Mouse (Mus musculus): ENCODE results near the gene Insc.

Gene Insc

DNA sequence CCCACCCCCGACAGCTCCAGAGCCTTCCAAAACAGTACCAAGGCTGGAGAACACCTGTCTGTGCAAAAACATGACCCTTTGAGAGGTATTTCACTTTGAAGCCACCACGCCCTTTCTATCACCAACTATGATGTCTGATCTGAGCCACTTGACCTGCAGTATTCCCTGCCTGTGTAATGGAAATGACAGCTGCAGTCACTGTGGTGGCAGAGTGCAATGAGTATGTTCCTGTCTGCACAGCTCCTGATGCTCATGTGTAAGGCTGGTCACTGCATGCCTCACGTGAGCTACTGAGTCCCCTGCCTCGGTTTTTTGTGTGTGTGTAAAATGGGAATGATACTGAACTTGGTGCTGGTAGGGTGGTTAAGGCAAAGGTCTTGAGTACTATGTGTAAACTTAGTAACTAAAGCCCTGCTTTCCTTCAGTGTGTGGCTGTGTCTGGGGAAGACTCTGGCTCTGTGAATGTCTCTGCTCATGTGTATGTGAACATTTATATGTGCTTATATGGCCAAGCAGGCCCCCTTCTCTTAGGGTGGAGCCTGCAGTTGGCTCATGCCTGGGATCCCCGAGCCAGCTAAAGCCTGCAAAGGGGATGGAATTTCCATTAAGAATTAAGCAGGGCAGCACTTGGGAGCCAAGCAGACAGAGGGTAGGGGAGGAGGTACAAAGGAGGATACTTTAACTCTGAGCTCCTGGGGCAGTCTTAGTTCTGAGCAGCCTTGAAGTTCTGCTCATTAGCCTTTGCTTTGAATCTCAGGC is at the start of gene Insc:
Gene Insc (plus strand): TSS at position 673 of the 759 bp plus-strand sequence.
- DNase-seq: no peak

DNA sequence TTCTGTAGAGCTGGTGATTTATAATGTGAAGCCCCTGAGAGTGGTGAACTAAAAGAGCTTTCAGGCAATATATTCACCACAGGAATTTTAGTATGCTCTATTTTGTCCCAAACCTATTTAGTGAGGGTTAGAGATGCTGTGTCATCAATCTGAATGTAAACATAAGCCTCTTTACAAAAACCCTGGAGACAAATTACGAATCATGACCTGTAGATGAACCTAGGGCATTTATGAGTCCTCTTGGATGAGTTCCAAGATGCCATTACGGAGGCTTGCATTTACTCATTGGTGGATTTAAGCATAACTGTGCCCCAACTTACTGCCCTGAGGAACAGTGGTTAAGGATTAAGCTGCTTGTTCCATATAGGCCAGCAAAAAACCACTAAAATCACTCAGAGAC is 42.6 kb upstream of the Insc start:
- no peak for DNase-seq

DNA sequence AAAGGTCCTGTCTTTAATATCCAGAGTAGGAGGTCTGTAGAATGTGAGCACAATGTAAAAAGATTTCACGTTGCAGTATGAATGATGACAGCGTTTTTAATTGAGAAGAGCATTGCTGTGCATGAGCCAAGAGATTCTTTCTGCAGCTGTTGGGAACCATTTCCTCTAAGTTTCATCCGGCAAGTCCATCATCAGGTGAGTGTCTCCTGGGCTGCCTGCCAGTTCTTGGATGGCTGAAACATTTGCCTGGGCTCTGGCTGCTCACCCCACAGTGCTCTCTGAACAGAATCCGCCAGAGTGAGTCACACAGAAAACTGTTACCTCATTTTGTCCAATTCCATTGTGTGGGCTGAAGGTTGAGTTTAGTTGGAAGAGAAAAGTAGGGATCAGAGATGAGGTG is 36.8 kb upstream of the Insc start:
- no peak for DNase-seq

DNA sequence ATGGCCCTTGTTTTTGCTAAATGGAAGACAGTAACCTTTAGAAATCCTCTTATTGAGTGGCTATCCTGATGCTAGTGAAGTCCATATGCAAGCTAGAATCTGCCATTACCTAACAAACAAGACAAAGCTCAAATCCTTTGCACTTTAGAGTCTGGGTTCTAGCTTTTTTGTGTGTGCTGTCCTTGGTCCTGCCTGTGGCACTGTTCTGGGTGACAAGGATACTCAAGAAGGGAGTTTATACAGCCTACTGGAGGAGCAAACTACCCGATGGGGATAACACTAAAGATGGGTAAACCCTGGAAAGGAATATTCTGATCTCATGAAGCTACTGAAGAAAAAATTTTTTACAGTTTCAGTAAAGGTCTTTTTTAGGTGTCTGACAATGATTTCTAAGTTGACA is 36.1 kb upstream of the Insc start:
- DNase-seq: no peak

DNA sequence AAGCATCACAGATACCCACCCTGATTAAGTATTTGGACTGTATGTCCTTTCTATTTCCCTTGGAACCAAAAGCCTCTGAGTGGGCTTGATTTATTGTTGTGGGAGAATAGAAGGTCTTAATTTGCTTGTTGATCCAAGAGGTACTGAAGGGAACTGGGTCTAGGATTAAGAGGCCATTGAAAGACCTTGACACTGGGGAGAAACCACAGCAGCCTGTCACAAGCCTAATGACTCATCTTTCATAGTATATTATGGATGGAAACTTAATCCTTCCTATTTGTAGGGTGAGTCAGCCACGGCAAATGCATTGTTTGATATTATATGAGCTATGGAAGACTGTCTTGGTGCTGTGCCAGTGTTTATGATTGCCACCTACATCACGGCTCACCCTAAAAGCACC is 33.1 kb upstream of the Insc start:
- DNase-seq: no peak

DNA sequence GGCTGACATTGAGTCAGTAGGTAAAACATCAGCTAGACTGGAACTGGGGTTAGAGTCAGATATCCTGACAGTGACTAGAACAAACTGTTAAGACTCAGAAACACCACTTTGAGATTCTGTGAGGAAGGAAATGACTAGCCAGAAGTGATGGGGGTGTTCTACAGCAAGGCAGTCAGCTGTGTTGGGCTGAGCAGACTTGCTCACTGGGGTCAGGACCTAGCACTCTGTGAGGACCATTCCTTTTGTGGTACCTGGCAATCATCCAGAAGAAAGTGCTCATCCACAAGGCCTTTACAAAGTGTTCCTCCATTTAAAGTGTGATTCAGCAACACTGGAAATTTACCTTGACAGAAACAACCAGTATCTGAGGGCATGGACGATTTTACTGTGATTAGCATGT is 31.0 kb upstream of the Insc start:
- DNase-seq: no peak

DNA sequence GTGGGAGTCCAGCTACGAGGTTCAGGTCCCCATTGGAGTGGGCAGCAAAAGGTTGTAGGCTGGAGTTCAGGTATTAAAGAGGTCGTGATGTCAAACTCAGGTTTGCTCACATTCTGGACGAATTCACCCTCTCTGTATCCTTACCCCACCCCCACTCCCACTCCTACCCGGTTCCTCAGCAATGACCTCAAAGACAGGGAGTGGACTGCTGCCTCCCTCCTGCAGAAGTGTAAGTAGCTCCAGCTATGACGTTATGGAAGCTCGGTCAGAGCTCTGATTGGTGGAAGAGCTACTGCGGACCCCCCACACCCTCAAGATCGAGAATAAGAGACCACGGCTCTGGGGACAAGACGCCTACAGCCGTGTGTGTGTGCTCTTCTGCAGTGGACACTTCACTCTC is 25.2 kb upstream of the Insc start, which contains the start of gene Calcb:
Gene Calcb (plus strand): TSS at position 344 of the 400 bp plus-strand sequence.
- DNase-seq: no peak

DNA sequence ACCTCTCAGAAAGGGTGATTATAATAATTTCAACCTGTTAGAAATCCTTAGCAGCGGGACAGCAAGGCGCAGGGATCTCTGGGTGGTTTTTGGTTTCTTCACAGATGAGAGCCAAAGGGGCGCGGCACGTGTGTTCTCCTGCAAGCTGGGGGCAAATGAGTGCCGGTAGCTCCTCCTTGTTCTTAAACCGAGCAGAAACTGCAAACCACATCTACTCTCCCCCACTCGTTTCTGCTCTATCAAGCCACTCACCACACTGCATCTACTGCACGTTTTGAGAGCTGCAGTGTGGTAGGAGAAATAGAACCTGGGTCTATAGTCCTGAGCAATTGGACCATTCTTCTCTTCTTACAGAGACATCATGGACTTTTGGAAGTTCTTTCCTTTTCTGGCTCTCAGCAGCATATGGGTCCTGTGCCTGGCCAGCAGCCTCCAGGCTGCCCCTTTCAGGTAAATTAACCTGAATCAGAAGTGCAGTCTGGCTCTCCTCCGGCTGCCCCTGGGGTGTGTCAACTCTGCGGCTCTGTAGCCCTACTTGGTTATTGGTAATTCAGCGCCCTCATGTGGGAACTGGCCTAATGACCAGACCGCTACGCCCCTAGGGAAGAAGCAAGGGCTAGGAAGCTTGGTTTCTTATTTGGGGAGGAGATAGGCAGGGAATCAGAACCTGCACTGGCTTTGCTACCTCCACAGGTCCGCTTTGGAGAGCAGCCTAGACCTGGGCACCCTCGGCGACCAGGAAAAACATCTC is 23.9 kb upstream of the Insc start:
- peak; percentile 34 for DNase-seq

DNA sequence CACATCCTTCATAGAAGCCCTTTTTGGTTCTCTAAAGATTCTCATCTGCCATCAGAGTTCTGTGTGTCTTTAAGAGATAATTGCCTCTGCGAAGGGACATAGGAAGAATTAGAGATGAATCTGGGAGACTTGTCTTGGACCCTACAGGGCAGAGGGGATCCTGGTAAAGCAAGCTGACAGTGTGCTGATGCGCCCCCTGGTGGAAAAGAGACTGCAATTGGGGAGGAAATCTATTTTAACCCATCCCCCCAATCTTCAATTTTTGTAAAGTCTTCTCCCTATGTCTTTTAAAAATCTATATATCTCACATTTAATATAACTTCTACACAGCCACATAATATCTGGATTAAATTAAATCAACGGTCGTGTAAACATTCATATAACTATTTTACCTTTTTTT is 13.8 kb upstream of the Insc start:
- peak; percentile 37 for DNase-seq

DNA sequence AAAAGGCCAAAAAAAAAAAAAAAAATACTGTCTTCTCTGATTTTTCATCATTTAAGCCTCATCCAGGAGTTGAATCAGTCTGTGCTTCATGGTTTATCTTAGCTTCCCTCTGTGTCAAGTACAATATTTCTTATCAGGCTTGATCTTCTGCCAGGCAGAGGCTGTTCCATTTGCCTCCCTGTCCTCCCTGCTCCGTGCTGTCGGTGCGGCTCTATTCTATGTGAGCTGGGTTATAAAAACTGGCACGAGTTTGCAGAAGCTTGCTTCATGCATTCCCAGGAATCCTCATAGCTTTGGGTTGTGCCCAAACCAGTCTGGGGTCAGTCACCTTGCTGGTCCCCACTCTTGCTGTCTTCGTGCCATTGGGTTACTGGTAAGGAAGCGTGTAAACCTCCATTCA is 12.3 kb upstream of the Insc start:
- DNase-seq: no peak

DNA sequence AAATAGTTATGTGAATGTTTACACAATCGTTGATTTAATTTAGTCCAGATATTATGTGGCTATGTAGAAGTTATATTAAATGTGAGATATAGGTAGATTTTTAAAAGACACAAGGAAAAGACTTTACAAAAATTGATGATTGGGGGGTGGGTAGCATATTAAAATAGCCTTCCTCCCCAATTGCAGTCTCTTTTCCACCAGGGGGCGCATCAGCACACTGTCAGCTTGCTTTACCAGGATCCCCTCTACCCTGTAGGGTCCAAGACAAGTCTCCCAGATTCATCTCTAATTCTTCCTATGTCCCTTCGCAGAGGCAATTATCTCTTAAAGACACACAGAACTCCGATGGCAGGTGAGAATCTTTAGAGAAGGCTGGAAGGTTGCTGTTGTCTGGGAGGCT is 11.8 kb upstream of the Insc start:
- peak; percentile 26 for DNase-seq

DNA sequence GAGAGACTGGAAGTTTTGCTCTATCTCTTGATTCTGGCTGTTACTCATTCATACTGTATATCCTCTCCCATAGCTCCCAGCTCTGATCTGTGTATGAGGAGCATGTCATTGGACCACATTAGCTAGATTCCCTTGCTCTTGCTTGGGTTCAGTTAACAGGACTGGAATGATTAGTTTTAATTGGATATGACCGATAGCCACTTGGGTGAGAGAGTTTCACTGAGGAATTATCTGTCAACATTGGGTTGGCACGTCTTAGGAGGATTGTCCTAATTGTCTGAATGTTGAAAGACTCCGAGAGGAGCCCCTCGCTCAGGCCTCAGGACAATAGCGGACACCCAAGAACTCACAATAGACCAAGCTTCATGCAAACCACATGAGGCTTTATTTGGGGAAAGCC is 7.2 kb upstream of the Insc start:
- DNase-seq: no peak

DNA sequence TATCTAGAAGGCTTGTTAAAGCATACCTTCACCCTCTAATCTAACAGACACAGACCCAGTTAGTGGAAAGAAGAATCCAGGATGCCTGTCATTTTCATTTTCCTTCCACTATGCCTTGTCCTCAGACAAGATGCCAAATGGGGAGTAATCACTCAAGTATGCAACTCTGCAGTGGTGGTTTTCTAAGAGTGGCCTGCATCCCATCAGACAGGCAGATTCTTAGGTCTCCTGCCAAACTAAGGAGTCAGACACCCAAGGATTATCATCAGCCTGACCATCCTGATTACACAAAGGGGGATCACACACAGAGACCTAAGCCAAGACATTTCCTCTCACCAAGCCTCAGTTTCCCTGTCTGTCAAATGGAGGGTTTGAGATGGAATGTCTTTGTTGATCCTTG is 5.3 kb upstream of the Insc start:
- no peak for DNase-seq

DNA sequence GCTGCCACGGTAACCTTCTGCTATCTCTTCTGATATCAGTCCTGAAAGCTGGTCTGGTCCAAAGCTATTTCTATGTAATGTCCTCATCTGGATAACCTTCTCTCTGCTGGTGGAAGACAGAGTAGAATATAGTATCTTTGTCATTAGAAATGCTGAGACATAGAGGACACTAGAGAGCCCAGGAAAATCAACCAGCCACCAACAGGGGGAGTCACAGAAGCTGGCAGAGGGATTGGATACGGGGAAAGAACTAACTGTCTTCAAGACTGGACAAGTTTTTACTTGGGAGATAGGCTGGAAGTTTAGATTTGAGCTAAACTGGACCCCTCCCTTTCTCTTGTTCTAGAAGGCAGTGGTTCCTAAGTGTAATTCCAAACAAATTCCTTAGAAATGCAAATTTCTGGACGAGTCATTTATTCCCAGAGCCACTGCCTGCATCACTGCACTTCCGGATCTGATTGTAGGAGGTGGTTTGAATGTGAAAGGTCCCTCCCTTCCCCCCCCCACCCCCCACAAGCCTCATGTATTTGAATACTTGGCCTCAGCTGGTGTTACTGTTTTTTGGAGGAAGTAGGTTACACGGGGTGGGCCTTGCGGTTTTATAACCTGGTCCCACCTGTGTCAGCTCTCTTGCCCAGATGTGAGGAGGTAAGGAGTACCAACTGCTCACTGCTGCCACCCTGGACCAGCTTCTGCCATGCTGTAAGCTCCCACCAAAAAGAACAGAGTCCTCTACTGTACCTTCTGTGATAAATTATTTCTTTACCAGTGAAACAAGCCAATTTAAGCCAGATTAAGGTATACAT is 2.9 kb upstream of the Insc start:
- peak; percentile 58 for DNase-seq

DNA sequence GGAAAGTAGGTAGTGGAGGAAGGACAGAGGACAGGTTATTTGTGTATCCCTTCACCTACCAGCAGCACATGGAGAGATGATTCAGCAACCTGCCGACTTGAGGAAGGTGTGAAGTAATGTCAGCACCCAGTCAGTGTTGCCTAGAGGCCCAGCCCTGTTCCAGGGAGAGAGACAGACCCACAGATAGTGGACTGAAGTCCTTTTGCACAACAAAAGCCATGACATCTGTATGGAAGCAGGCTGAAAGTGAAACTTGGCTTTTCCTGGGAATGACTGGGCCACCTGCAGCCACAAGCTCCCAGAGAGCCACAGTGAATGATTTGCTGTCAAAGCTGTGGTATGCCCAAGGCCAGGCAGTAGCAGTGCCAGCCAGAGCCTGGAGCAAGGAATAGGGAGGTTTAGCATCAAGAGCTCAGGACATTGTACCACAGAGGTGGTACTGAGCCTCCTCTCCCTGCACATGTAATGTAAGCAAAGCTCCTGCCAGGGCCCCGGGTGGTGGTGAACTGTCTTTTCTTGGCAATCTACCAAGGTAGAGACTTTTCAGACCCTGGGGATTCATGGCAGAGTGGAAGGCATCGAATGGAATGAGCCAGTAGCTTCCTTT is 1.2 kb downstream of the Insc start:
- DNase-seq: no peak

DNA sequence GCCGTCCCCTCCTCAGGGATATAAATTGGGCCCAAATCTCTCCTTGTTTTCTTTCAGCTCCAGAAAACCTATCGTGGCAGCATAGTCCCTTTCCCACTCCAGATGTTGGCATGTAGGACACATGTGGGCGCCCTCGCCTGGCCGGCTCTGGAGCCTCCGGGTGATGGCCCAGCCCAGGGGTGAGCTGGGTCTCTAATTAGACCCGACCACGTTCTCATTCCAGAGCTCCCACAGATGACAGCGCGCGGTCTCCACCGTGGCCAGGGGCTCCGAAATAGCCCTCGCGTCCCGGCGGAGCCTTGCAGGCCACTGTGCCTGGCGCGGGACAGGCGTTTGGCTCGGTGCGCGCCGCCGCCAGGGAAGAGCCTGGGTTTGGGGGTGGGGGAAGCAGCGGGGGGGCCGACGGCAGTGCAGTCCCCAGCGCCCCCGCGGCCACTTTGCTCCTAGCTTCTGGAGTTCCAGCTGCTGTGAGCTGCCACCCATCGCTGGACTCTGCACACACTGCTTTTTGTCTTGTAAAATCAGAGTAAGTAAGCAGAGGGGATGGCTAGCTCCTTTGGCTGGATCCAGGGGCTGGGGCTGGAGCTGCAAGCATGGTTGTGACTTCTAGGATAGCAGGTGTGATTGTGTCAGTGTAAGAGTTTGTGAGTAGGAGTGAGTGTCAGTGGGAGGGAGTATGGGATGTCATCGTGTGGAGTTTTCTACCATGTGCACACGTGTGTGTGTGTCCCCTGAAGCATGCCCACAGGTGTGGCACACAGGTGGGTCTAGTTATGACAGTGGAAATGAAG is 2.2 kb downstream of the Insc start:
- peak; percentile 21 for DNase-seq

DNA sequence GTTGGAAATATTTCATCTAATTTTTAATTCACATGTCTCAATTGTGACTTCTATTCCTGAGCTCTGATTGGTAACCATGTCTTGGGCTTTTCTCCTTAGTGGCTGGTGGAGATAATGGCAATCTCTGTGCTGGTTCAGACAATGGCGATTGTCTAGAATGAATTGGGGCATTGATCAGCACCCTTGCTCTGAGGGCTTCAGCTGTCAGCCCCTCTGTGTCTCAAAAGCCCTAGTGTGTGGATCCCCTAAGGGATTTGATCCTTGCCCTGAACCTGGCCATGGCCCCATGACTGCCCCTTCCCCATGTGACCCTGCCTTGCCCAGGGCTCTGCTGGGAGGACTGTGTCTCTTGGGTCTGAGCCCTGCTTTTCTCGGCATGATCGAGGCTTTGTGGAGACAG is 4.1 kb downstream of the Insc start:
- no peak for DNase-seq

DNA sequence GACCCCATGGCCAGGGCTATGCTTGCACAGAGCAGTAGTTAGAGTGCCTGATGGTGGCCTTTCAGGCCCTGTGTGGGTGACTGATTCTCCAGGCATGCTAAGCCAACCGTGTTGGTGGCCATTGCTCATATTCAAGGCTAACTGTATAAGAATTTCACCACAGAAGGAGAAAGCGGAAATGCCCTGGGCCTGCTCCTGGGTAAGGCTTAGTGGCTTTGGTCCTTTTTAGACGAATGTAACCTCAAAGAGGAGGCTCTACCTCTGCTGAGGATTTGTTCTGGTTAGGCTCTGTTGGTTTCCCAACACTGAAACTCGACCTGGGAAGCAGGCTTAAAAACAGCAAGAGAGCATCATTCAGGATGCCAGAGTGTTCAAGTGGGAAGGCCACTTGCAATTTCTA is 4.7 kb downstream of the Insc start:
- no peak for DNase-seq

DNA sequence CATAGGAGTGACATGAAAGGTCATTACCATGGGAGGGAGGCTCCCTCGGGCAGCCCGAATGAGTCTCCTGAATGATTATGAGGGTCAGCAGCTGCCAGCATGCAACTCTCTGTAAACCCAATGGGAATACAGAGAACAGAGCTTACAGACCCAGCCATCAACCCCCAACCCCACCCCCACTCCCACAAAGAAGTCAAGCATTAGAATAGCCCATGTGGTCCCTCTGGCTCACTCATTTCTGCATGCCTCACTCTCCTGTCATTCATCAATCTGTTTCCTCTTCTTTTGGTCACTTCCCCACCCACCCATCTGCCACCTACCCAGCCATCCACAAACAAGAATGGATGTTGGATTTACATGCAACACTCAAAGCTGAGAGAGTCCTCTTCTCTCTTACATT is 10.0 kb downstream of the Insc start:
- DNase-seq: no peak

DNA sequence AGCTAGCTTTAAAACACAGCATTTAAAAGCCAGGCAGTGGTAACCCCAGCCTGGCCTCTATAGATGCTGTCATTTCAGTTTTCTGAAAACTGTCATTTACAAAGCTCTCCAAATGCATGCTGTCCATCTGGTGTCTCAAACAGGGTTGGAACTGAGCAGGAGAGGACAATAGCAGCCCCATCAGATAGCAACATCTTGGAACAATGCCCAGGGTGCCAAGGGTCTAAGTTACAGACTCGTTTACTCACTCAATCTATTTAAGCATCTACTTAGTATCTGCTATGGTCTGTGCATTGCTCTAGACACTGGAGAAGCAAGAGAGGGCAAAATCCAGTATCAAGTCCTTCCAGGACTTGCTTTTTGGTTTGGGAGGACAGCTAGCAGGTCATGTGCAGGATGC is 10.7 kb downstream of the Insc start:
- no peak for DNase-seq

DNA sequence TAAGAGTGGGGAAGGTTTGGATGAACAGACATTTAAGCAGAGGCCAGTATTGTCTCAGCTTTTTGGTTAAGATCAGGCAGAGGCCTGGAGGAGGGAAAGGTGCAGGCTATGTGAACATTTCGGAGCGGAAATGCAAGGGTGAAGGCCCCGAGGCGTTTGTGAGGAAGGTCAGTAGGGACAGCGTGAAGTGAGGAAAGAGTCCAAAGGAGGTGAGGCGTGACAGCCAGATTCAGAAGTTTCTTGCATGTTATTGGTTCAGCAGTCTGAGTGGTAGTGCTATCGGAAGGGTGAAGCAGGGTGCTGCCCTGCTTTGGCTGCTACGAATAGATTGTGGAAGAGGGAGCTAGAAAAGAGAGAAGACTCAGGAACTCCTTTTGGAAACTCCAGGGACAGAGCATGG is 11.1 kb downstream of the Insc start:
- no peak for DNase-seq

DNA sequence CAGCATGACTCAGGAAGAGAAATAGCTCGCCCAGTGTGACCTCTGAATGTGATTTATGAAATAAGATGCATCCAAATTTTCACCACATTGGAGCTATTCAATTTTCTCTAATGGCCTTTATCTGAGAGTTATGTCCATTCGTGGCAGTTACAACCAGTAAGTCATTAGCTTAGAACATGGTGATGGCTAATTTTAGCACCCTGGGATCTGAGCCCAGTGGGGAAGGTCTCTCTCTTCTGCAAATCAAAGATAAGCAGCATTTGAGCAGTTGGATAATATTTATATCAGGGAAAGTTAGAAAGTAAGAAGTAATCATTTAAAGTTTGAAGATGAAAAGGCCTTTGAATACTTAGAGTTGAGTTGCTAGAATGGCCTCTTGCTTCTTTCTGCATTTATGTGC is 19.2 kb downstream of the Insc start:
- no peak for DNase-seq

Measured in thymus, postnatal 4 days (tissue).